Mouse (Mus musculus): ENCODE results near the gene Rad54l2. TPM values are rescaled to one million over a fixed set of nuclear protein-coding genes. Genes with fewer than 3 reads are reported as not detected.

Rad54l2 gene
- polyA plus RNA-seq, 1 experiment from 2014 or later: 9.0 TPM

DNA sequence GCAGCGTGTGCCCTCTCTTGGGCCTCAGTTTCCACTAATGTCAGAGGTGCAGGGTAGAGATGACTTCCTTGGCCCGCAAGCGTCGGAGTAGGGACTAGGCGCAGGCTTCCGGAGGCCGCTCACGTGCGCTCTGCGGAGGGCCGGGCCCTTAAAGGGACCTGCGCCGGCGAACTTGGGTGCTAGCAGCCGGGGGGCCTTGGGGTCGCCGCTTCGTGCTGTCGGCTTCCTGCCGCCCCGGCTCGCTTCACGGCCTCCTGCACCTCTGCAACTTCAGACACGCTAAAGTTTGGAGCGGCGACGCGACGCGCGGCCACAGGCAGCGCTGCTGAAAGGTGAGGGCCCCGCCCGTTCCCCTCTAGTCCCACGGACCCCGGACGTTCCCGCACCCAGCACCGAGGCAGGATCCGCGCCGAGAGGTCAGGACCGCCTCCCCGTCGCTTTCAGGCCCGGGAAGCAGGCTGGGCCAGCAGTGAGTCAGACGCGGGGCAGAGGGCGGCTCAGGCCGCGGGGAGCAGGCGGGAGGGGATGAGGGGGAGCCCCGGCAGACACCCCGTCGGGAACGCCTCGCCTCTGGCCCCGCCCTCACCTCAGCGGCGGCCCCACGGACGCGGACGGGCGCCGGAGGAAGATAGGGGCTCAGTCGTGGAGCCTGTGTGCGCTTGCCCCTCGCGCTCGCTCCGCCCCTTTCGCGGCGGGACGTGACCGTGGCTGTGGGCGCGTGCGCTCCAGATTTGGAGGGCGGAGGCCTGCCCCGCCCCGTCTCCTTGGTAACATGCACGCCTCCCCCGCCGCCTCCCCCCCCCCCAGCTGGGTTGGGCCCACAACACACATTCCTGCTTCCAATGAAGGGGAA lies 103.5 kb downstream of the Rad54l2 start, which contains the start of gene Tex264:
Gene Tex264, minus strand, starts transcription at position 679 of the 853 bp plus-strand sequence.
- peak within 1 kb of the TSS; percentile 95 for H3K4me2 ChIP-seq
- peak; percentile 93 for ATAC-seq (replicated peaks)
- peak within 1 kb of the TSS; percentile 80 for H3K4me3 ChIP-seq
- no peaks in the 10 kb centered on the region; the same call in 1 of the 2 replicates for H3K36me3 ChIP-seq (replicated peaks)
- peaks cover 16% of the 10 kb centered on the region for H3K4me1 ChIP-seq
- H3K9ac ChIP-seq: peak within 1 kb of the TSS; percentile 69
- WGBS: under 1% methylated on average over 85 of the region's 86 CpGs
- H3K27ac ChIP-seq: peak within 1 kb of the TSS; percentile 65
- no peaks in the 10 kb centered on the region for H3K27me3 ChIP-seq (replicated peaks)
- no peaks in the 10 kb centered on the region for H3K9me3 ChIP-seq

DNA sequence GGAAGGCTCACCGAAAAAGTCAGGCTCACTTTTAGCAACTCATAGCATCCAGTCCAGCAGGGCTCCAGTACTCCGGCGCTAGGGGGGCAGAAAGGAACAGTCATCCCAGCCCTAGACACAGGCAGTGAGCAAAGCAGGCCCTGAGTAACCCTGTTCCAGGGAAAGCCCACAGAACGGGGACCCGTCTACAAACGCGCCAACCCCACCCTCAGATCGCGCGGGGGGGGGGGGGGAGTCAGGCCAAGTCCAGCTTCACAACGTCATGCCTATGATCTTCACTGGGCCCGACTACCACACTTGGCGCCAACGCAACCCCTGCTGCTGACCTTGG lies 104.1 kb downstream of the Rad54l2 start:
- ATAC-seq (replicated peaks): peak; percentile 37
- no peaks in the 10 kb centered on the region; the same call in 1 of the 2 replicates for H3K36me3 ChIP-seq (replicated peaks)
- no peaks in the 10 kb centered on the region for H3K27me3 ChIP-seq (replicated peaks)
- H3K9ac ChIP-seq: peak overlapping the region; percentile 69
- H3K4me3 ChIP-seq: peak overlapping the region; percentile 80
- no peak overlapping the region for H3K27ac ChIP-seq
- H3K9me3 ChIP-seq: no peaks in the 10 kb centered on the region
- WGBS: 3% methylated on average over 13 of the region's 14 CpGs
- H3K4me1 ChIP-seq: peaks cover 16% of the 10 kb centered on the region
- peak overlapping the region; percentile 95 for H3K4me2 ChIP-seq

GRCm38 (mm10) chr9:106684093-106684872 lies 104.7 kb downstream of the Rad54l2 start:
- Histone ChIP-seq H3K27me3 (replicated peaks) (no peaks in the 10 kb centered on the region), H3K27ac (no peak overlapping the region), H3K9me3 (no peaks in the 10 kb centered on the region), H3K4me2 (peak overlapping the region; percentile 95), H3K9ac (peak overlapping the region; percentile 69; the same call in 1 of the 2 replicates), H3K4me1 (peaks cover 16% of the 10 kb centered on the region), H3K36me3 (replicated peaks) (no peaks in the 10 kb centered on the region; the same call in 1 of the 2 replicates), H3K4me3 (peak overlapping the region; percentile 80)
- 82% methylated on average over 6 of the region's 6 CpGs for WGBS
- no peak for ATAC-seq (replicated peaks)

GRCm38 (mm10) chr9:106681026-106681425 lies 108.0 kb downstream of the Rad54l2 start:
- Histone ChIP-seq H3K27ac (no peak overlapping the region), H3K4me2 (no peak overlapping the region), H3K9ac (no peak overlapping the region), H3K36me3 (replicated peaks) (no peaks in the 10 kb centered on the region; the same call in 1 of the 2 replicates), H3K9me3 (no peaks in the 10 kb centered on the region), H3K4me3 (no peak overlapping the region), H3K27me3 (replicated peaks) (no peaks in the 10 kb centered on the region), H3K4me1 (peaks cover 12% of the 10 kb centered on the region)
- 90% methylated on average over 9 of the region's 9 CpGs for WGBS
- ATAC-seq (replicated peaks): no peak

- Histone ChIP-seq H3K9me3 (no peaks in the 10 kb centered on the region), H3K27ac (no peak overlapping the region), H3K4me1 (no peaks in the 10 kb centered on the region), H3K27me3 (replicated peaks) (no peaks in the 10 kb centered on the region), H3K4me3 (no peak overlapping the region), H3K9ac (no peak overlapping the region), H3K4me2 (no peak overlapping the region), H3K36me3 (replicated peaks) (peaks cover 1% of the 10 kb centered on the region; the same call in 1 of the 2 replicates)
- no peak for ATAC-seq (replicated peaks)
- WGBS: 82% methylated on average over 4 of the region's 4 CpGs
Measured at GRCm38 (mm10) chr9:106678242-106678641, 110.8 kb downstream of the Rad54l2 start.

- Histone ChIP-seq H3K36me3 (replicated peaks) (peaks cover 5% of the 10 kb centered on the region; the same call in 1 of the 2 replicates), H3K9ac (no peak overlapping the region), H3K4me3 (no peak overlapping the region), H3K4me1 (no peaks in the 10 kb centered on the region), H3K9me3 (no peaks in the 10 kb centered on the region), H3K4me2 (no peak overlapping the region), H3K27ac (no peak overlapping the region), H3K27me3 (replicated peaks) (no peaks in the 10 kb centered on the region)
- ATAC-seq (replicated peaks): no peak
- WGBS: 89% methylated on average over 5 of the region's 5 CpGs
Measured at GRCm38 (mm10) chr9:106677702-106678101, 111.3 kb downstream of the Rad54l2 start.

- H3K4me1 ChIP-seq: no peaks in the 10 kb centered on the region
- H3K27ac ChIP-seq: no peak overlapping the region
- ATAC-seq (replicated peaks): no peak
- no peak overlapping the region for H3K9ac ChIP-seq
- WGBS: 68% methylated on average over 4 of the region's 4 CpGs
- H3K27me3 ChIP-seq (replicated peaks): no peaks in the 10 kb centered on the region
- H3K4me3 ChIP-seq: no peak overlapping the region
- H3K36me3 ChIP-seq (replicated peaks): peaks cover 5% of the 10 kb centered on the region; the same call in 1 of the 2 replicates
- no peak overlapping the region for H3K4me2 ChIP-seq
- no peaks in the 10 kb centered on the region for H3K9me3 ChIP-seq
Measured at GRCm38 (mm10) chr9:106676571-106676970, 112.4 kb downstream of the Rad54l2 start.

- Histone ChIP-seq H3K27me3 (replicated peaks) (no peaks in the 10 kb centered on the region), H3K9me3 (no peaks in the 10 kb centered on the region), H3K4me1 (no peaks in the 10 kb centered on the region), H3K36me3 (replicated peaks) (peaks cover 5% of the 10 kb centered on the region; the same call in 1 of the 2 replicates), H3K4me2 (no peak overlapping the region), H3K9ac (no peak overlapping the region), H3K4me3 (no peak overlapping the region), H3K27ac (no peak overlapping the region)
- 0 out of 2 replicates have a peak, but pooled peaks have one; percentile 46 for ATAC-seq (replicated peaks)
- 82% methylated on average over 9 of the region's 9 CpGs for WGBS
Measured at GRCm38 (mm10) chr9:106675965-106676364, 113.0 kb downstream of the Rad54l2 start.

DNA sequence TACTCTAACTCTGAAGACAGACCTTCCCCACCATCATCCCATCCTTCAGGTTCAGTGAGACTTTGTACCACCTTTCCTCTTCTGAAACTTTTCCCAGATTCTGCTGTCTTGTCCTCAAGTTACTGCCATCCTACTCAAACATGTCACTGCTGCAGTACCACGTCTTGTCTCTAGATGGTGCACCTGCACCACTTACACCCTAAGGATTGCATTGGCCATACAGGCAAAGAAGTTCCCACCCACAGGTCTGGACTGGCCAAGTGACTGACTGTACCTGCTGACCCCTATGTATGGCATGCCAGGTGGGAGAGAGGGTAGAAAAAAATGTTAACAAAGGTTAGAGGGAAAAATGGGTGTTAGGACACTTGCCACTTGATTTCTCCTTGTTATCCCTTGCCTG lies 113.5 kb downstream of the Rad54l2 start:
- Histone ChIP-seq H3K4me3 (no peak overlapping the region), H3K27ac (no peak overlapping the region), H3K9ac (no peak overlapping the region), H3K4me2 (no peak overlapping the region), H3K36me3 (replicated peaks) (peaks cover 5% of the 10 kb centered on the region; the same call in 1 of the 2 replicates), H3K4me1 (no peaks in the 10 kb centered on the region), H3K9me3 (no peaks in the 10 kb centered on the region), H3K27me3 (replicated peaks) (no peaks in the 10 kb centered on the region)
- WGBS: 0% methylated on average over 1 of the region's 1 CpGs
- peak; percentile 85 for ATAC-seq (replicated peaks)

- no peaks in the 10 kb centered on the region for H3K4me1 ChIP-seq
- no peak overlapping the region for H3K27ac ChIP-seq
- WGBS: 84% methylated on average over 2 of the region's 2 CpGs
- no peak overlapping the region for H3K9ac ChIP-seq
- ATAC-seq (replicated peaks): no peak
- H3K9me3 ChIP-seq: no peaks in the 10 kb centered on the region
- no peak overlapping the region for H3K4me3 ChIP-seq
- H3K4me2 ChIP-seq: no peak overlapping the region
- H3K27me3 ChIP-seq (replicated peaks): no peaks in the 10 kb centered on the region
- peaks cover 5% of the 10 kb centered on the region; the same call in 1 of the 2 replicates for H3K36me3 ChIP-seq (replicated peaks)
Measured at GRCm38 (mm10) chr9:106673860-106674259, 115.1 kb downstream of the Rad54l2 start.

- no peaks in the 10 kb centered on the region for H3K27me3 ChIP-seq (replicated peaks)
Measured at GRCm38 (mm10) chr9:106664856-106665255, 124.1 kb downstream of the Rad54l2 start.

DNA sequence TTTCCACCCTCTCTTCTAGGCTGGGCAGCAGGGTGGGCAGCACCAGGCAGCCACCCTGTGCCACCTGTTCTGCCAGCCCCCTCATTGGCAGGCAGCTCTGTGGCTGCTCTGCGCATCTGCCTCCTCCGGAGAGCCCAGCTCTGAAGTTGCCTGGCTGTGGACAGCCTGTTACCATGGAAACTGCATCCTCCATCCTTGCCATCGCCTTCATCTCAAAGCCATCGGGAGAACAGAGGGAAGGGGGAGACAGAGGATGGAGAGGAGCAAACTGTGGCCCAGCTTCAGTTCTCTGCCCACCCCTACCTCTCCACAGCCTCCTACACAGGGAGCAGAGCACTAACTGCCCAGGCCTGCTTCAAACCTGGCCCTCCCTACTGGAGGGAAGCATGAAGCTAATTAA lies 124.6 kb downstream of the Rad54l2 start:
- Histone ChIP-seq H3K4me3 (no peak overlapping the region), H3K9ac (no peak overlapping the region), H3K9me3 (no peaks in the 10 kb centered on the region), H3K27ac (peak overlapping the region; percentile 83), H3K4me2 (0 out of 2 replicates have a peak overlapping the region, but pooled peaks have one; percentile 11), H3K4me1 (peaks cover 32% of the 10 kb centered on the region), H3K27me3 (replicated peaks) (no peaks in the 10 kb centered on the region), H3K36me3 (replicated peaks) (no peaks in the 10 kb centered on the region; the same call in 1 of the 2 replicates)
- peak; percentile 92 for ATAC-seq (replicated peaks)
- WGBS: 7% methylated on average over 4 of the region's 4 CpGs

More at GRCm38 (mm10) chr9:106664856-106665255, 124.1 kb downstream of the Rad54l2 start:
- peaks cover 32% of the 10 kb centered on the region for H3K4me1 ChIP-seq
- H3K9me3 ChIP-seq: no peaks in the 10 kb centered on the region
- H3K4me2 ChIP-seq: 0 out of 2 replicates have a peak overlapping the region, but pooled peaks have one; percentile 11
- peak overlapping the region; percentile 83 for H3K27ac ChIP-seq
- no peaks in the 10 kb centered on the region; the same call in 1 of the 2 replicates for H3K36me3 ChIP-seq (replicated peaks)
- WGBS: 47% methylated on average over 6 of the region's 6 CpGs
- no peak overlapping the region for H3K9ac ChIP-seq
- no peak overlapping the region for H3K4me3 ChIP-seq
- peak; percentile 37 for ATAC-seq (replicated peaks)
